Mouse (Mus musculus): ENCODE measurements around the gene Atrnl1.
"Not testable (repeated sequence)": the region's sequence is repeated elsewhere in the genome, so short reads cannot be mapped to it uniquely, and the experiment has no call there.

Gene Atrnl1

DNA sequence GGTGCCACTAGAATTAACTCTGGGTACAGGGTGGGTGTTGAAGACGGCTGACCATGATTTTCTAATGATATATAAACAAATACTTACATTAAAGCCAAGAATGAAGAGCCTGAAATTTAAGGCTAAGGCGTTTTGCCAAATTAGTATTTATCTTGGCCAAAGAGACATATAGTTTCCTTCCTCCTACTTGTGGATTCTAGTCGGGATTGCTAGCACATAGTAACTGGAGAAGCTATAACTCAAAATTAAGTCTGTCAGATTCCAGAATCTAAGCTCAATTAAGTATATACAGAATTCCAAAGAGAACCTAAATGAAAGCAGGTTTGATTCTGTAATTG lies 192.6 kb downstream of the Atrnl1 start:
- in situ Hi-C loops (cut with MboI, MseI) = no loop called here

DNA sequence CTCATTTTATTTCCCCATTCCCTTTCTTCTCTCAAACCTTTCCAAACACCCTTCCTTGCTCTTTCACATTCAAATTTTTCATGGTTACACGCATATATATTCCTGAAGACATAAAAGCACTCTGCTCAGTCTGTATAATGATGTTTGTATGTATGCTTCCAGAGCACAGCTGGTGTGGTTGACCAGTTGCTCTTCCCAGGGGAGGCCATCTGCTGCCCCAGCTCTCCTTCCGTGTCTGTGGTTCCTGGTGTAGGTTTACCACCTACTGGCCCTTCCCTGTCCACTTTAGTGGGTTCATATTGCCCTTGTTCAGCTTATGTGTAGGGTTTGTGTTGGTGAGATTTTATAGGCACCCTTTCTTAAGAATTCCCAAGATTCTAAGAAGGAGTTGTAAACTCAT lies 197.5 kb downstream of the Atrnl1 start:
- in situ Hi-C loops (cut with MboI, MseI) = no loop called here

DNA sequence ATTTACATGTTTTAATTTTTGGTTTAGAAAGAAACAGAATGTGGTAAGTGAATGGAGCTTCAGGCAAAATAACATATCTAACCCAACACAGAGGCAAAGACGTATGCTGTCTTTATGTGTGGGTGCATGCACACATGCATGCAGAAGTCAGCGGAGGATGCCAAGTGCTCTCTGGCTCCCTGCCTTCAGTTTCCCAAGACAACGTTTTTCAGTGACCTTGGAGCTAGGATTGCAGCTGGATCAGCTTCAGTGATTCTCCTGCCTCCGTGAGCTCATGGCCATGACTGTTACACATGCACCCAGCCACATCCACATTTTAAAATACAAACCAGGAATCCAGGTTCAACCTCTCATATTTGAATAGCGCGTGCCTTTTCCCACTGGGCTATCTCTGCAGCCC lies 203.5 kb downstream of the Atrnl1 start:
- in situ Hi-C loops (cut with MboI, MseI) = no loop called here

DNA sequence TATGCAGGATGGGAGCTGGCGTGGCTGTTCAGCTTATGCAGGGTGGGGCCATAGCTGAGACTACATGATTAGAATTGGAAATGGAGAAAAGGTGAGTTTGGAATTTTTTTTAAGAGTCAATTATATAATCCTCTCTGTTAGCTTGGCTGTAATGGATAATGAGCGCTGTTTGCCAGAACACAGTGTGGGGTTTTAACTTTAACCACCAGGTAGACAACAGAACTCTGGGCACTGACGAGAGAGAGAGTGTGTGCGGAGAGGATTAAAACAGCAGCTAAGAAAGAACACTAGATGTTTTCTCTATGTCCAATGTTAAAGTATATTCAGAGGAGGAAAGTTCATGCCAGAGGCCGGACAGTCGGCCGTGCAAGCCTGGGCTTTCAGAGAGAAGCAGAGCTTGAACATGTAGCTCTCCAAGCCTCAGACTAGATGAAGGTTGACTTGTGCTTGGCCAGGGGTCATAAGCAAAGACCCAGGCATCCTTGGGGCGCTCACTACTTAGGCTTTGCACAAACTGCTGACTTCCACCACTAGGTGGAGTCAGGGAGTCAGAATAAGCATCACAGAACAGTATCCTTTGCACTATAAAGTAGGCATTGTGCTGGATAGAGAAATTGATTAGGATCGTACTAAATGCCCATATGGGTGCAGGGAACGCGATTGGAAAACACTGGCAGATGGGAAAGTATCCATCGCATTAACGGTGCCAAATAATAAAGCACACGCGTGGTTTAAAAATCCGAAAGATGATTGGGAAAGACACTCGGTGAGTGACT lies 205.6 kb downstream of the Atrnl1 start:
- in situ Hi-C loops (cut with MboI, MseI) = no loop called here

DNA sequence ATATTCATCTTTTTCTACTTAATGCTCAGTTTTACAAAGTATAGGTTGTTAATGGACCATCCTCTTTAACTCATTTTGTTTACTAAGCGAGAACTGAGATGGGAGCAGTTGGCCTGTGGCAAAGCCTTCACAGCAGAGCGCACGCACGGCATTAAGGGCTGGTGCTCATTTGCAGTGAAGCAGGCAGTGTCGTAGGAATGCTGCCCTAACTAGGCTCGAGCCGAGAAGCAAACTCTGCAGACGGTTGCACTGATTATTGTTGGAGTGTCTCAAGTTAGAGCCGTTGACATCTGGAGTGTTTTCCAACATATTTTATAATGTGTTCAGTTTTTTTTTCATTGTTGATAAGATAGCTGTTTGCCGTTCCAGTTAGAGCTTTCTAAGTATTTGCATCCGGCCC lies 206.9 kb downstream of the Atrnl1 start:
- in situ Hi-C loops (cut with MboI, MseI) = no loop called here

DNA sequence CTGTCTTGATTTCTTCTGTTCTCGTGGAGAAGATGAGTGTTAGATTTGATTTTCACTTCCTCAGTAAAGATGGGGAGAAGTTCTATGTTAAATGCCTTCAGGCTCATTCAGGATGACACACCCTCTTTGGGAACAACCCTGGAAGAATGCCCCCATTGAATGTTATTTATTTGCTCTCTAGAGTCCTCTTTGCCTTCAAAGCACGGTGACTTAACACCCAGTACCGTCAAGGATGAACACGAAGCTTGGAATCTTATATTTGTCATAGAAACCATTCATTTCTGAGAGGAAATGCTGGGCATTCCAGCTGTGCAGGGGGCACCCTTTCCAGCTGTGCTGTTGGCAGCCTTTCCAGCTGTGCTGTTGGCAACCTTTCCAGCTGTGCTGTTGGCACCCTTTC lies 212.6 kb downstream of the Atrnl1 start:
- in situ Hi-C loops (cut with MboI, MseI) = no loop called here

DNA sequence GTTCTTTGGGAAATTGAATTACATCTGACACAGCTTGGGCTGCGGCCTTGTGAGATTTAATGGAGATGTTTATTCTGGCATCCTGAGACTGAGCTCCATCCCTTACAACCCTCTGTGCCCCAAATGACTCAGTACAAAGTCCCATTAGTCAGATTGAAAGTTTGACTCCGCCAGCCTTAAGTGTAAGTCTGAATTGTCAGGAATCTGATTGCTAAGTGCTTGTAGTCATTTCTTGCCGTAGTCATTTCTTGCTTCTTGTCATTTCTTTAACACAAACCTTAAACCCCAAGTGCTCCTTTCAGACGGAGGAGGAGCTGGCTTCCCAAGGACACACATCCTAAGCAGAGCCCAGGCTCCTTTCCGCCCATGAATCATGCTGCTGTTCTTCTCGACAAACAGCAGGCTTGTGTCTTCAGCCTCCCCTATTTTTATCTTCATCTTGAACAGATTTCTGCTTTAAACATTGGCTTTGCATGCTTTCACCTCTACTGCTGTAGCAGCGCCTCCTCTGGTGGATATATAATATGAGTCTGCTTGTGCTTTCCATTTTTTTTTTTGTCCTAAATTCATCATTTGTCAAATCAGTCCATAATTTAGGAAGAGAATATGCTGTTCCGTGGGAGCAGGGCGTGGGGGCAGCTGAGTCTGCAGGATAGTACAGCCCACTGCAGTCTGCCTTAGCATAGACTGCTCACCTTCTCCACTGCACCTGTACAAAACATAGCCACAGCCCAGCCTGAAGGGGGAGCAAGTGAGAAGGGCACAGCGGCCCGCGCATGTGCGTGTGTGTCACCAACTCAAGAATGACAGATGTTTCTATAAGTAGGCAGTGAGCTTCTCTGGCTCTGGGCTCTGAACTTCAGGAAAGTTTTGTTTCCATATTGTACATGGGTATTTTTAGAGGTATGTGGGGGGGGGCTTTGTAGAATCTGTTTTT lies 214.7 kb downstream of the Atrnl1 start:
- in situ Hi-C loops (cut with MboI, MseI) = no loop called here

- in situ Hi-C loops (cut with MboI, MseI) = no loop called here
Measured at GRCm38 (mm10) chr19:57833083-57833482, 222.2 kb downstream of the Atrnl1 start.

GRCm38 (mm10) chr19:57837882-57838281 lies 227.0 kb downstream of the Atrnl1 start:
- in situ Hi-C loops (cut with MboI, MseI) = no loop called here

DNA sequence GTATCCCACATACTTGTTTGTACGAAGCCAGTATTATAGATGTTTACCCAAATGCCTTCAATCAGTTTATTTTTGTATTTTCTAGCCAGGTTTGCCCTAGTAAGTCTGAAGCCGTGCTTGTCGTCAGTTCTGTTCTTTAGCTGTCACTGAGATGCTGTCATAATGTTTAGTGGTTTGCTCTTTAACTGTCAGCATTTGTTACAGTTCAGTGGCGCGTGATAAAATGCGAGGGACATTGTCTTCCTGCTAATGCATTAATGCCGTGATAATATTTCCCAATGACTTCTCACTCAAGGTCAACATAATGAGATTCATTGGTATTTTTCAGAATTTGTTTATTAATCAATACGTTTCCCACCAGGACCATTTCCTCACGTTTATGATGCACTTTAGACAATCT lies 227.7 kb downstream of the Atrnl1 start:
- in situ Hi-C loops (cut with MboI, MseI) = no loop called here

GRCm38 (mm10) chr19:57849915-57850314 lies 239.1 kb downstream of the Atrnl1 start:
- in situ Hi-C loops (cut with MboI, MseI) = no loop called here

GRCm38 (mm10) chr19:57868350-57868749 lies 257.5 kb downstream of the Atrnl1 start:
- in situ Hi-C loops (cut with MboI, MseI) = no loop called here

- in situ Hi-C loops (cut with MboI, MseI) = no loop called here
Measured at GRCm38 (mm10) chr19:57870871-57871270, 260.0 kb downstream of the Atrnl1 start.

DNA sequence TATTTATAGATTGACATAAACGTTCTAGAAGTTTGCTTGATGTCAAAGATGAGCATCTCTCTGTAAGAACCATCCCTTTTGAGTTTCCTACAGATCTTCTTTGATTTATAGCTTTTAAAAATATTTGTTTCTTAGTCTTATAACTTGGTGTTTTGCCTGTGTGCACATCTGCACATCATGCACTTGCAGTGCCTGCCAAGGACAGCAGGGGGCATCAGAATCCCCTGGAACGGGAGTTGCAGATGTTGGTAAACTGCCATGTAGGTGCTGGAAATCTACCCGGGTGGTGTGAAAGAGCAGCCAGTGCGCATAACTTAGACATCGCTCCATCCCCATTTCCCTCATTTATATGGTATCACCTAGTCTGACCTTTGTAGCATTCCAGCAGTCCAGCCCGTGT lies 265.2 kb downstream of the Atrnl1 start:
- in situ Hi-C loops (cut with MboI, MseI) = no loop called here

DNA sequence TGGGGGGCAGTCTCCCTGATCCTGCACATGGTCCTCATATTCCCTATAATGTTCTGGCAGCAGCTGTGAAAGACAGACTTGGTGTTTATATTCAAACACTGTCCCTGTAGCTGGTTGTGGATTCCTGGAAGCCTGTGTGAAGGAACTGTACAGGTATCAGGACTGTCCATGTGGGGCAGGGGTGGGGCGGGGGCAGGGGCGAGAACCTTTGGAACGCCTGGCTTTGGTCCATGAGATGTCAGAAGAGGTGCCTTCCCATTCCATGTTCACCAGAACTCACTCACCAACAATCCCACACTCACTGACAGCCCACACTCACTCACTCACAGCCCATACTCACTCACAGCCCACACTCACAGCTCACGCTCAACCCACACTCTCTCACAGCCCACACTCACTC lies 266.5 kb downstream of the Atrnl1 start:
- in situ Hi-C loops (cut with MboI, MseI) = no loop called here

DNA sequence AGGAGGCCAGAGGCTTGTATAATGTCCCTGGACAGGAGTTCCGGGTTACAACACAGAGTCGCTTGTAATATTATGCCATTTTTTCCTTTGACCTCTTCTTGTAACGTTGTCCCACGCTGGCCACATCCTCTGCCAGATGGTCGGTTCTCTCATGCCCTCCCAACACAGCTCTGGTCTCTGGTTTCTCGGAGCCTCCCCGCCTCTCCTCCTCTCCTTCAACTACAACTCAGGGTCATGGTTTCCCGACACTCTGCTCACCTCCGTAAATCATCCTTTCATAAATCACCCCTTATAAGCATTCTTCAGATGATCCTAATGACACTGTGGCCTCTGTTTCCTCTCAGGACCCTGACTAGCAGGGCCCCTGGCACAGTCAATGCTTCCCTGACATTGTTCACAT lies 267.7 kb downstream of the Atrnl1 start:
- in situ Hi-C loops (cut with MboI, MseI) = no loop called here

- in situ Hi-C loops (cut with MboI, MseI) = not testable (repeated sequence)
Measured at GRCm38 (mm10) chr19:57879841-57880240, 269.0 kb downstream of the Atrnl1 start.

GRCm38 (mm10) chr19:57881927-57882326 lies 271.1 kb downstream of the Atrnl1 start:
- in situ Hi-C loops (cut with MboI, MseI) = no loop called here

GRCm38 (mm10) chr19:57888871-57889270 lies 278.0 kb downstream of the Atrnl1 start:
- in situ Hi-C loops (cut with MboI, MseI) = no loop called here

- in situ Hi-C loops (cut with MboI, MseI) = no loop called here
Measured at GRCm38 (mm10) chr19:57889741-57890140, 278.9 kb downstream of the Atrnl1 start.

DNA sequence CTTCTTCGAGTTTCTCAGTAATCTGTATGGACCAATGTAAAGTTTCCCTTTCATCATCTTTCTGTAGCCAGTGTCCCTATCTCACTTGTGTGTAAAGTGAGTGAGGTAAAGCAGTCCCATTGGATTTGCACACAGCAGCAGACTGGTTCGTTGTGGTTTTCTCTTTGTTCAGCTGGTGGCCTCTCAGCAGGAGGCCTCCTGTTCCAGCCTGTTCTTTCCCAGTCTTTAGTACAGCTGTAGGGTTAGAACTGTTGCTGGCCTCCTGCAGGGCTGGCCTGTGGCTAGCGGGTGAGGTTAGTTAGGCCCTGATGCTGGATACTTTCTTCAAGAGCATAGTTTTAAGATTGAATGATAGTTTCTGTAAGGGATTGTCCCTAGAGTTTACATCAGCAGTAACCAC lies 280.1 kb downstream of the Atrnl1 start:
- in situ Hi-C loops (cut with MboI, MseI) = no loop called here

DNA sequence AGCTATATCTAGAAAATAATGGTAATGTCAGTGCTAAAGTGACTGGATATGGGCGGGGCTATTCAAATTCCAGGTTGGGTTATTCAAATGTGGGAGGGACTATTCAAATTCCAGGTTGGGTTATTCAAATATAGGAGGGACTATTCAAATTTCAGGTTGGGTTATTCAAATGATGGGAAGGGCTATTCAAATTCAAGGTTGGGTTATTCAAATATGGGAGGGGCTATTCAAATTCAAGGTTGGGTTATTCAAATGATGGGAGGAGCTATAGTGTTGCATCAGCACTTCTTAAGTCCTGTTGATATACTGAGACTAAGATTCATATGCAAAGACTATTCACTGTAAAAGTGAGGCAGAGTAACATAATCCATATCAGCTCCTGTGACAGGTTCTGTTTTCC lies 283.4 kb downstream of the Atrnl1 start:
- in situ Hi-C loops (cut with MboI, MseI) = no loop called here

- in situ Hi-C loops (cut with MboI, MseI) = no loop called here
Measured at GRCm38 (mm10) chr19:57900037-57900436, 289.2 kb downstream of the Atrnl1 start.

Data from T-helper 17 cell (primary cell).